Mouse (Mus musculus): ENCODE results near the gene Bcl9l.
"Not testable (repeated sequence)": the region's sequence is repeated elsewhere in the genome, so short reads cannot be mapped to it uniquely, and the experiment has no call there.

Bcl9l gene

DNA sequence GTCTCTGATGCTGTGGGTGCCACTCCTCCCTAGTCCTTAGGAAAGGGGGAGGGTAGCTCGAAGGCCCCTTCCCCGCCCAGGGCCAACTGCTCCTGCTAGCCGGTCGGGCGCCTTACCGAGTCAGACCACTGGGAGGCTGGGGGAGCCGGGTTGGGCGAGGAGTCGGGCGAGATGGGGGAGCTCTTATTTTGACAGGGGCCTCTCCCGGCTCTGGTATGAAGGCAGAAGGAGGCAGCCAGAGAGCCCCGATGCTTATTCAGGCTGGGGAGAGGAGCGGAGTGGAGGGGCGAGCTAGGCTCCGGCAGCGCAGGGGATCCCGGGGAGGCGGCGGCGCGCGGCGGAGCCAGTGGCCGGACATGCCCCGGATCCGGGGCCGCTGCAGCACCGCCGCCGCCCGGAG is at the start of gene Bcl9l:
Gene Bcl9l (plus strand): TSS at position 274 of the 400 bp plus-strand sequence.
- peak; percentile 92 for DNase-seq

DNA sequence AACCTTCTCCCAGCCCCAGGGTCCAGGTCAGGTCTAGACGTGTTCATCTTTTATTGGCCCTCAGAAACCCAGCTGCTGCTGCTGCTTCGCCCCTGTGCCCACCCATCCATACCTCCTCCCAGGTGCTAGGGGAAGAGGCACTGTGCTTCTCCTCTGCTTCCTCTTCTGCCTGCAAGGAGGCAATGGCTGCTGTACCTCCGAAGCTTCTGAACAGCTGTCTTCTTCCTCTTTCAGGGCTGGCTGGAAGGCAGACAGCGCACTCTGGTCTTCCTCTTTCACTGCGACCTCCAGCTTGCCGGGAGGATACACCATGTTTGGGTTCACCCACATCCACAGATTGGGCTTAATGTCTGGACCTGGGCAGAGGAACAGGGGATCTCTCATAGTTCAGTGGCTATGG is 46.9 kb upstream of the Bcl9l start:
- DNase-seq = no peak

DNA sequence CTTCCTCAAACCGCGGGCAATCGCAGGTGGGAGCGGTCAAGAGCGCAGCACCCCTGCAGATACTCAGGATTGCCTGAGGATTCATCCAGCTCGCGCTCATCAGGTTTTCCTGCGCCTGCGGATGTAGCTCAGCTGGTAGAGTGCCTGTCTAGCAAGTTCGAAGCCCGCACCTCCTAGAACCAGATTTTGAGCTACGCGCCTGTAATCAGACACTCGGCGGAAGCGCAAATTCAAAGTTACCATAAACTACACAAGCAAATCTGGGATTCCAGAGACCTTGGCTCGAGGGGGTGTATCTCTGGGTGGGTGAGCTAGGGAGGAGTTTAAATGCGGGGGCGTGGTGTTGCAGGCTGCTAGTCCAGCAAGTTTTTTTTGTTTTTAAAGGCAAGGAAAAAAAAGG is 41.7 kb upstream of the Bcl9l start, which contains the start of gene Foxr1:
Gene Foxr1 (minus strand): TSS at position 176 of the 400 bp plus-strand sequence.
- DNase-seq = no peak

DNA sequence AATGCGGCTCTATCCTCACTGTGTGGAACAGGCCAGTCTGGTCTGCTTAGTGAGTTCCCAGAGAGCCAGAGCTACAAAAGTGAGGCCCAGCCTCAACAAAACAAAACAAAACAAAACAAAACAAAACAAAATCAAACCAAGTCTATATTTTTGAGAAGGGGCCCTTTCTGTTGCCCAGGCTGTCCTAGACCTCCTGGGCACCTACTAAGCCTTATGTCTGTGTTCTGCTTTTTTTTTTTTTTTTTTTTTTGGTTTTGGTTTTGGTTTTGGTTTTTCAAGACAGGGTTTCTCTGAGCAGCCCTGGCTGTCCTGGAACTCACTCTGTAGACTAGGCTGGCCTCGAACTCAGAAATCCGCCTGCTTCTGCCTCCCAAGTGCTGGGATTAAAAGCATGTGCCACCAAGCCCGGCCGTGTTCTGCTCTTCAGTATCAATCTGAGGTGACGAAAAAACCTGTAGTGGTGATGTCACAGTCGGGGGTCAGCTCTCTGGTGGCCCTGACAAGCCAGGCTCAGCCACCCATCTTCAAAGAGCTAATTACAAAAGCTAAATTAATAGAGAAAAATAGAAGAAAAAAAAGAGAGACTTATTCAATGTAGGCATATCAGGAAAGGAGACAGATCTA is 38.1 kb upstream of the Bcl9l start:
- not testable (repeated sequence) for DNase-seq

DNA sequence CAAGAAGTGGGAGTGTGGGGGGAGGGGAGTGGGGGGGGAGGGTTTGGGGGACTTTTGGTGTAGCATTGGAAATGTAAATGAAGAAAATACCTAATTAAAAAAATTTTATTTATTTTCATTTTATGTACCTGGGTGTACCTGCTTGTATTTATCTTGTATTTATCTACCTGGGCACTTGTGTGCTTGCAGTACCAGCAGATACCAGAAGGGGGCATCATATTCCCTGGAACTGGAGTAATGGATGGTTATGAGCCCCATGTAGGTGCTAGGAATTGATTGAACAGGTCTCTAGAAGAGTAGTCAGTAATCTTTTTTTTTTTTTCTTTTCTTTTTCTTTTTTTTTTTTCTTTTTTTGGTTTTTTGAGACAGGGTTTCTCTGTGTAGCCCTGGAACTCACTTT is 32.2 kb upstream of the Bcl9l start:
- no peak for DNase-seq

DNA sequence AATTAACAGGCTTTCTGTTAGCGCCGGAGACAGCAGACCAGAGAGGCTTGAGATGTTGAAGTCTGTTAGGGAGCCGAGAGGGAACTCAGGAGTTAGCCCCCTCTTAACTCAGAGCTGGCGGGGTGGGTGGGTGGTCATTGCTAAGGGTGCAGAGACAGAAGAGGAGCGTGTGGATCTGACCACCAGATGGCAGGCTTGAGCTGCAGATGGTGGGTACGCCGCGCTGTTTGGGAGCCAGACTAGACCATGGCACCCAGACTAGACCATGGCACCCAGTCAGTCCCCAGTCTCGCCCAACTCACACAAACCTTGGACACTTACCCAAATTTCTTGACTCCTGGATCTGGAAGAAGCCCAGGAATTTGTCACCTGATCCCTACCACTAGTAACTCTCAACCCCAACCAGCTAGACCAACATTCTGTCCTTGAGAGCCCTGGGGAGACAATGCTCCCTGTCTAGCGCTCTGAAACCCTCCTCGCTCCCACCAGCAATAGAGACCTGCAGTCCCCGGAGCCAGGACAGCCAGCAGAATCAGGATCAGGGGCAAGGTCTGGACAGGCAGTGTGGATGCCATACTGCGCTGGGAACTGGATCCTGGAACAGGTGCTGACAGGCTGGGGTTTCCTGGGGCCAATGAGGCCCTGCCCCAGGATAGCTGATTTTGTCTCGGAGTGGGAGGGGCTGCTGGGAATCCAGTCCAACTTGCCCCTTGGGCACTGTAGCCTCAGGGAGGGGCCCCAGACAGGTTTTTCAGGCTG is 28.3 kb upstream of the Bcl9l start:
- DNase-seq = peak; percentile 87

DNA sequence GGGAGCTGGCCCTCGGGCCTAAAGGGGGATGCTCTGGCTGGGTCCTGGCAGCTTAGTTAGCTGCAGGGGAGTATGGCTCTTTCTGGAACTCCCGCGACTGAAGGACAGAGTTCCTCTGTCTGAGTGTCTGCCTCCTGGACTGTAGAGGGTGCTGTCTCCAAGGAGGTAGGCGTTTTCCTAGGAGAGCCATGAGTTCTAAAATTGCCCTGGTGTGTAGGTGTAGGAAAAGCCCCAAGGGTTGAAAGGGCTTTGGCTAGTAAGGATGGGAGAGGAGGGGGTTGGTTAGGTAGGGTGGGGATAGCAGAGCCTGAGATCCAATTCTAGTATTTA is 27.8 kb upstream of the Bcl9l start, which contains the start of gene Upk2:
Gene Upk2 (minus strand): TSS at position 86 of the 330 bp plus-strand sequence.
- DNase-seq = no peak

DNA sequence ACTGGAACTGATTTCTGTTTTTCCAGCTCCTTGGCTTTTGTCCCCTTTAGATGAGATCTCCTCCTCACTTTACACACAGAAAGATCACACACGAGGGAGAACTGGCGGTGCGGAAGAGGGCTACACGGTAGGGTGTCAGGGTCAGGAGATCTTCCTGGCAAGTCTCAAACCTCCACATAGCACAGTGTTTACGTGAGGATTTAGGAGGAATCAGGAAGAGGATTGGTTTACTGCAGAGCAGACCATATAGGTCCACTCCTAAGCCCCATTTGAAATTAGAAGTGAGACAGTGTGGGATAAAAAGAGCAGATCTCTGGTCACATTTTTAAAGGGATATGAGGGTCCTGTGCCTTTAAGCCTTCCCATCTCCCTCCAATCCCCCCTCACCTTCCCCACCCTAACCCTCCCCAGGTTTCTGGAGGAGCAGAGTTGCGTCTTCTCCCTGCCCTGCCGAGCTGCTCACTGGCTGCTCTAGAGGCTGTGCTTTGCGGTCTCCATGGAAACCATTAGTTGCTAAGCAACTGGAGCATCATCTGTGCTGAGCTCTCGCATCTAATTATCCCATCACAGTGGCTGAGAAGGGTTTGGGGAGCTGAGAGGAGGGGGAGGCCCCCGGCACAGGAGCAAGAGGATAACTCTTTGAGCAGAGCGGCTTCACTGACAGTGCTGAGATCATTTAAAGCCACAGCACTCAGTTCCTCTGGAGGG is 25.4 kb upstream of the Bcl9l start:
- DNase-seq = no peak

DNA sequence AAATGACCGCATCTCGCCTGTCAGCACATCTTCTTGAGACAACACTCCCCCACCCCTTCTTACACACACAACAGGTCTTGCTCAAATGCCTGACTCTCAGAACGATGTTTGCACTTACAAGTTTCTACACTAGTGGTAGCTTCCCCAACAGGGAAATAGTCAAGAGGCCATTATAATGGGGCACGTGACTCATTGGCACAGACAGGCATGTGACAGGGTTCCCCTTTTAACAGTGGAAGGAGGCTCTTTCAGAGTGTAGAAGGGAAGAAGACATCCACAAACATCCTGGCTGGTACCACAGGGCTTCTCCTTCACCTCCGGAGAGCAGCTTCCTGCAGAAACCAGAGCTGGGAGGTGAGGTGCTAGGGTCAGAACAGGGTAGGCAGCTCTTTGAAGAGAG is 20.7 kb upstream of the Bcl9l start:
- DNase-seq = no peak

DNA sequence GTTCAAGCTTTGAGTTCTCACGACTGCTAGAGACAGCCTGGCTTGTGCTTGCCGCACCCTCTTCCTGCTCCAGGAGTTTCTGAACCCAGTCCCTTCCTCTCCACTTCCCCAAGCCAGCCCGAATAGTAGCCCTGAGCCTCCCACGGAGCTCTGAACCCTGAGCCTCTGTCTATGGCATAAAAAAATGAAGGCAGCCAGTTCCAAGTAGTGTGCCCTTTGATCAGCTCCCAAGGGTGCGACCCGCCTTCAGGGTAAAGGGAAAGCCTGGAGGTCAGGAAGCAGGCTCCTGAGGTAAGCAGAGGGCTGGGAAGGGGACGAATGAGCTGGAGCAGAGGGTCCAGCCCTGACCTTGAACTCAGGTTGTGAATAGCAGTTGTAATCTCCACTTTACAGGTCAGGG is 14.4 kb upstream of the Bcl9l start:
- peak; percentile 48 for DNase-seq

DNA sequence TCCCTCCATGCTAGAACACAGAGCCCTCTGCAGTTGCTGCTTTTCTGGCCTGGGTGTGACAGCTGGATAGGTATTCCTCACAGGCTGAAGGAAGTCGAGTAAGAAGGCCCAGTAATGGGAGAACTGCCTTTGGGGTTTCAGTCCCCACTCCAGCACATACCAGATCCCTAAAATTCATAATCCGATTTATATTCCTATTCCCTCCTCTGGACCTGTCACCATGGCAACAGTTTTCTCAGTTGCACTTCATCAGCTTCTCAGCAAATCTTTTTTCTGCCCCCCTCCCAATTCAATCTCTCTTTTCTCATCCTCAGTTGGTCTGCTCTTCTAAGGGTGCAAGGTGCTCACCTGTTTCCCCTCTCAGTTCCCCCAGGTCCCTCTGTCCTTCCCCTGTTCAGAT is 13.8 kb upstream of the Bcl9l start:
- DNase-seq = no peak

DNA sequence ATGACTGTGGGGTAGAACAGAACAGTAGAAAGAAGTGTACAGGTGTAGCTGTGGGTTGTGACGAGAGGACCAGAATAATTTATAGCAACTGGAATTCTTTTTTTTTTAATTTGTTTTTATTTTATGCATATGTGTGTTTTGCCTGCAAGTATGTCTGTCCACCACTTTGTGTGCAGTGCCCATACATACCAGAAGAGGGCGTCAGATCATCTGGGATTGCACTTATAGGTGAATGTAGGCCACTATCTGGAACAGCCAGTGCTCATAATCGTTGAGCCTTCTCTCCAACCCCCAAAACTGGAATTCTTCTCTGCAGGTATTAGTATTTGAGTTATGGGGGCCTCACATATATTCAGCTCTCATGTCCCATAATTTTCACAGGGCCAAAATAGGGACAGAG is 9.4 kb upstream of the Bcl9l start:
- DNase-seq = no peak

DNA sequence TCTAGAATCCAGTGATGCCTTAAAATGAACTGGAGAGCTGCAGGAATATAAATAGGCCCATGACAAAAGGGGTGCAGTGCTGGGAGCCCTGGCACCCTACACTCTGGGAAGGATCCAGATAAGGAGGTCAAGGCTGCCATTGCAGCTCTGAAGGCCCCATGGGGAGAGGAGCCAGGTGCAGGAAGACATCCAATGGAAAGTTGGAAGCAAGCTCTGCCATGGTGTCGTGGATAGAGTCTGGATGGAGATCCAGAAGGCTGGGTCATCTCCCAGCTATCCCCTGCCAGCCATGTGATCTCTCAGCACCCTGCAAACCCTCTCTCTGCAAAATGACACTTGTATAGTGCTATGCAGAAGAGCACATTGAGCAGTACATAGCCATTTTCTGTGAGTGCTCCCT is 8.3 kb upstream of the Bcl9l start:
- DNase-seq = no peak

DNA sequence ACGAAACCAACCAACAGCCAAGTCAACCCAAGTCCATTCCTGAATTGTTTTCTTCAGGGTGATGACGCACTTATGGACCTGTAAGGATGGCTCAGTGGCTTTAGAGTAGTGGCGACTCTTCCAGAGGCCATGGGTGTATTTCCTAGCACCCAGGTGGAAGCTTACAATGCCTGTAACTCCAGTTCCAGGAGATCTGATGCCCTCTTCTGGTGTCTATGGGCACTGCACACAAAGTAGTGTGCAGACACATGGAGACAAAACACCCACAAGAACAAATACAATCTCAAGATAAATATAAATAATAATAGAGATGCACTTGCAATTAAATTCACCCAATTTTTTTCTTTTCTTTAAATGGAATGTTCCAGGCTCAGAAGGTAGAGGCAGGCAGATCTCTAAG is 6.7 kb upstream of the Bcl9l start:
- DNase-seq = no peak

DNA sequence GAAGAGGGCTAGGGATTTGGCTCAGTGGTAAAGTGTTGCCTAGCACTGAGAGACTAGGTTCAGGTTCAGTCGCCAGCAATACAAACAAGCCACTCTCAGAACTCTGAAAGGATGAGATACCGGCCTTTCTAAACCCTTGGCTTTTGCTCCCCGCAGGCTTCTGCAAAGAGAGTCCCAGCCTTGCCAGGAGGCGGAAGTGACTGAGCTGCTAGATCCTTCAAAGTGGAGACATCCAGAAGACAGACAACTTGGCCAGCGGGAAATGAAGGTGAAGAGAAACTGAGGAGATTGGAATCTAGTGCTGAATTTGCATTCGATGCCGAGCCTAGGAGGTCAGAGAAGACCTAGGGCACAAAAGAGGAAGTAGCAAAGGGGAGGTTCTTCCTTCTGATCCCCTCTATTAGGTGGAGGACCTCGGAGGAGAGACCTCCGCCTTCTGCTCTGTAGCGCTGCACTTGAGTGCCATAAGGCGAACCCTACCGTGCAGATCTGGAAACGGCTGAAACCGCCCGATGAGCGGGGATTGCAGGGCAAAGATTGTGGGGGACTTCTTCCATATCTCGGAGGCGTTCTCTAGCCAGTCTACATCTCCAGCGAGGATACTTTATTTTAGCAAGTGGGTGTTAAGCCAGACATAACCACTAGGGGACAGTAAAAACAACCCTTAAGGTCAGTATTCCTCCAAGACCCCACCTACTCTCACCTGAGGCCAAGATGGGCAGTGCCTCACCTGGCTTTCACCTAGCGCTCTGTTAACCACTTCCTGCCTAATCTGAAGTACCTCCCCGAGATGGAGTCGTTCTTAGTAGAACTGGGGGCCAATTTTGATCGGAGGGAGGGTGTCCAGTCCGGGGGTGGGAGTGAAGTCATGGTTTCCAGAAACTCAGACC is 5.0 kb upstream of the Bcl9l start:
- peak; percentile 72 for DNase-seq

DNA sequence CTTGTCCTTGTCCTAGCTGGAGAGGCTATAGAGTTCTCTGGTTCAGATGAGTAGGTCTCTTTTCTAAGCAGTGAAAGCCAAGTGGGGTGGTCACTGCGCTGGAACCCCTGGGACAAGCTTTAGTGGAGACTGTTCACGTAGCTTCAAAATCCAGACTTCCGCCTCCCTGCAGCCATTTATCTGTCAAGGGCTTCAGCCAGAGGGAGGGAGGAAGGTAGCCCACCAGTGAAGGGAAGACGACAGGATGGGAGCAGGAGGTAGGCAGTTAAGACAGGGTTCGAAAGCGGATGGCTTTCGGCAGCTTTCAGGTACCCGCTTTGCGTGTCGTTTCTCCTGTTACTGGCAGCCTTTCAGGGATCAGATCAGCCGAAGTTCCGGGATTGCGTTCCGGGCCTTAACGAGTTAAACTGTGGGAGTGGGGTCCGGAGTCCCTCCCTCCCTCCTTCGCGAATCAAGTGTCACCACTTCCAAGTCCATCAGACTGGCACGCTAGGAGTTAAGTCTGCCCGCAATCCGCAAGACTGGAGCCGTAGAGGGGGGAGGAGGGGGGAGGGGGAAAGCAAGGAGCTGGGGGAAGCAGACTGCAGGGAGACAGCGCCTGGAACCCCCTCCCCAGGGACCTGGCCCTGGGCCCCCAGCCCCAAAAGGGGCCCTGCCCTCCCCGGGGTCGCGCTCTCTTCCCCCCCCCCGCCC is 4.2 kb upstream of the Bcl9l start:
- DNase-seq = peak; percentile 78

DNA sequence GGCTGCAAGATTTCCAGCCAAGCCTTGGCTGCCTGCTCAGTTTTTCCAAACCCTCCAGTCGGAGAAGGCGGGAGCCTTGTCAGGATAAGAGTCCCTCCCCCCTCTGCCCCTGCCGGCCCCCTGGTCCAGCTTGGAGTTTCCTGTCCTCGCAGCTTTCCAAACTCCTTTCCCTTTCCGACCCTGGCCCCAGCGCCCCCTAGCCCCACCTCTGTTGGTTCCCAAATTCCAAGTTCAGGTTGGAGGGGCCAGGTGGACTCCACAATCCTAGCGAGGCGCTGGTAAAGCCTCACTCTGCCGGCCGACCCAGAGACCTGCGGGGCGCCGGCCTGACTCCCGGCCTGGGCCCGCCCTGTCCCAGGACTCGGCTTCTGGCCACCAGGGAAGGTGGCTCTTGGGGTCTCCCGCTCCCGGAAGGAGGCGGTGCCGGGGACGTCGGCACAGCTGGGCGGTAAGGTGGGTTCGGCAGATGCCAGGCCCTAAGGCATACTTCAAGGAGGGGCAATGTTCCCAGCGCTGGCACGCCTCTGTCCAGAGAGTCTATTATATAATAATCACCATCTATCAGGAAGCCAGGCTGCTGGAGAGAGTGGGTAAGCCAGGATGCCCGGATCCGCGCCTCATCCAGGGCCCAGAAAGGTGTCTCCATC is 3.5 kb upstream of the Bcl9l start:
- DNase-seq = peak; percentile 87

DNA sequence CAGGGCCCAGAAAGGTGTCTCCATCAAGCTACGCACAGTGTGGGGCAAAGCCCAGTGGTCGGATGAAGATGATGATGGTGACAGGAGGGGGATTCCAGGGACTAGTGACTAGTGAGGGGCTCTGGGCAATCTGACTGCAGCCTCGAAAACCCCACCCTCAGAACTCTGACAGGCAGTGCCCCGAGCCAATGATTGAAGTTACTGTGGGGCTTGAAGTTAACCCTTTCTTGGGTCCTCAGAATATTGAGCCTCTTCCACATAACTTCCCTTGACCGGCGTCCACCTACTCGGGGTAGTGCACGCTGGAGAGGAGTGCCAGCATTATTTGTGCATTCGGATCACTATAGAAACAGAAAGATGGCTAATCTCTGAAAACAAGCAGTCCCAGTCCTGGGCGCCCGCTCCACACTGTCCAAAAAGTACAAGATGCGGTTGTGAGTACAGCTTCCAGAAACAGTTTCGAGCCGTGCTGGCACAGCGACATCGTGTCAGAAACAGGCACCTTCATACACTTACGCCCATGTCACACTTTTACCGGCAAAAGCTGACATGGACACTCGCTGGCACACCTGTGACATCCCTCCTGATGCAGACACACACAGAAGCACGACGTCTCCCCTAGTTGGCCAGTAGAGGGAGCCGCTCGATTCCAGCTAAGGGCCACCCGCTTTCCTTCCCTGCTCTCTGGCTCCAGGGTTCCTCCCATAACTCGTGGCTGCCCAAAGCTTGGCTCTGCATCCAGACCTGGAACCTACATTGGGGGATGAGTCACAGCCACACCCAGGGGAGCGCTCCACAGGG is 2.8 kb upstream of the Bcl9l start:
- peak; percentile 90 for DNase-seq

DNA sequence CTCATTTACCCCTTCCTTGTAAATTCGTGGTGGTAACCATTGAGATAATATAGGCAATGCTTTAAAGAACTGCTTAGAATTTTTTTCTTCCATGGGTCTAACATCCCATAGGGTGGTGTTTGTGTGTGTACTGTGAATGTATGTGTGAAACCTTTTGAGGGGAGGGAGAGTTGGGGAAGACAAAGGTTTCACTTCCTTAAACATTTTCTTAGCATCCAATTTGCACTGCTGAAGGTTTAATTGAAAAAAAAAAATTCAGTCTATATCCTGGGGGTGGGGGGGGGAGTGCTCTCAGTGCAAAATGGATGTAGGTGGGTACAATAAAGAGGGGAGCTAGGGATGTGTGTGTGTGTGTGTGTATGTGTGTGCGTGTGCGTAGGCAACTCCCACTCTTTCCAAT is 513 bp upstream of the Bcl9l start:
- no peak for DNase-seq

DNA sequence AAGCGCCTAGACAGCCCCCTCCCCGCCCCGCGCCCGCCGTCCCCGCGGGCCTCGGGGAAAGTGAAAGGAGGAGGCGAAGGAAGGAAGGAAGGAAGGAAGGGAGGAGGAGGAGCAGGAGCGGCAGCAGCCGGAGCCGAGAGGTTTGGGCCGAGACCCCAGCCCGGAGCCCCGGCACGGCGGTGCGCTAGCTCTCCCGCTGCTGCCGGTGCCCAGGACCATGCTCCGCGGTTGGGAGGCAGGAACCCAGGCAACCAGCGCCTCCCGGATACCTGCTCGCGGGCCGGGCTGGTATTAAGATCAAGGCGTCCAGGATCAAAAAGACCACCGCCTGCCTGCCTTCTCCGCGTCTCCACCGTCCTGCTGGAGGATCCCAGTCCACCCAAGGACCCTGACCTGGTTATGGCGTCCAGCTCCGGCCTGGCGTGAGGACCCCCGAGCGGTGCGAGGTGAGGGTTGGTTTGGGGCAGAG is 450 bp downstream of the Bcl9l start:
- DNase-seq = peak; percentile 43

DNA sequence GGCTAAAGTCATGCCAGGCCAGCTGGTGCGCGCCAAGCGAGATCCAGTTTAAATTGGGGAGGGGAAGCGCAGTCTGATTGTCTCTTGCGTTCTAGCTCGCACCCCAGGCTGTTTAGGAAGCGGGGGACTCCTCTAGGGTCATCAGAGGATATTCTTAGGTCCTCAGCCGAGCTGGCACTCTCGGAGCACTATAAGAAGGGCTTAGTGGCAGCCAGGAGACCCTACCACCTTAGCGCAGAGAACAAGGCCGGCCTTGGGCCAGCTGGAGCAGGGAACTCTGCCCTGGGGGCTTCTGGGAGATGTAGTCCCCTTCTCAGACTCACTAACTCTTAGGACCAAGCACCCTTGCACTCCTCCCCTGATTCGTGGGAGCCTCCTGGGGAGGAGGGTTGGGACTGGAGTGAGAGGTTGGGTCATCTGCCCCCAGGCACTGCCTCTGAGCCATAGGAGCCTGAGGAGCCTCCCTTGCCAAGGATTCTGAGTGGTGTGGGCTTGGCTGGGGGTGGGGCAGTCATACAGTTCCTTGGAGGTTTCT is 952 bp downstream of the Bcl9l start:
- peak; percentile 76 for DNase-seq
